Mouse (Mus musculus) MEL-GATA-1-ER (cell line): ENCODE measurements at regions not wholly inside any gene's neighbourhood (a gene's known extent, or its start where the extent isn't known, plus 50 kb on each side); places are given as distances from the start of the nearest gene placed in this dataset.
A peak's percentile ranks its signal among the peaks of the same experiment; 100 is the strongest.

Experiments used
- DNase-seq: peaks from one replicate; pipeline ENCODE4 v3.0.0-alpha.2; 2012; ENCODE audit warnings: low read depth; ENCODE audit errors: extremely low read depth

- DNase-seq = no peak
These were observed 128.1 kb downstream of the H2afb2 start for GRCm38 (mm10) chrX:116809090-116809489.

- peak; percentile 57 for DNase-seq
These were observed 161.2 kb upstream of the H2afb1 start for GRCm38 (mm10) chrX:116853358-116853757.

- no peak for DNase-seq
These were observed 158.8 kb upstream of the H2afb1 start for GRCm38 (mm10) chrX:116855785-116856184.
